Comparison of ENCODE assay signal across 9 mouse cellular contexts in the genomic region with DNA sequence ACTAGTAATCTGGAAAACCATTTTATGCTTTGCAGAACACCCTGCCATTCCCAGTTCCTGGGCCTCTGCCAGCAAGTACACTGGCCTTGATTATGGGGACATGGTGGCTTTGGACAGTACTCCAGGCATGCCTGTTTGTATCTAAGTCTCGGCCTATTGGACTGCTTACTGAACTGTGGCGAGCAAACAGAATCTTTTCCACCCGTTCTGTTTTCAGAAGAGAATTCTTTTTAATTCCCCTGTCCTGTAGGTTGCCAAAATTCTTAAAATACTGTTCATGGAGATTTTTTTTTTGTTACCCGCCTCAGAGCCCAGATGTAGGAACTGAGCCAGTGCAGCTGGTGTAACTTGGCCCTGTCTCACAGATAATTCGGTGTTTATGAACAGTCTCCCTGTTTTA.
DNase-seq lines count a peak whose midpoint lies in the region; ATAC-seq lines count a peak whose summit lies in the region.
"Had no signal": no experiment of that assay in that cellular context is flagged by ENCODE, and none has a peak within 500 bp of the region (broad histone marks: within the 10 kb centered on the region; RNA-seq: fewer than 3 reads in every experiment).

No protein-coding gene starts in this region.

- H3K4me1 ChIP-seq in kidney, embryonic 14.5 days (ENCODE audit: control insufficient read depth, insufficient read depth, low read length), result no peaks in the 10 kb centered on the region

- ATAC-seq in kidney, embryonic 14.5 days (ENCODE audit: low FRiP score, low TSS enrichment), result no peak; the same call in 1 of the 2 replicates

- H3K9me3 ChIP-seq in kidney, embryonic 14.5 days (ENCODE audit: control insufficient read depth, low read length), result no peaks in the 10 kb centered on the region

- no peak overlapping the region for H3K9ac ChIP-seq in kidney, embryonic 14.5 days (ENCODE audit: low read depth, low read length)

- no peak overlapping the region; the same call in 1 of the 2 replicates for H3K27ac ChIP-seq in kidney, embryonic 14.5 days (ENCODE audit: low read depth, low read length)

- H3K4me2 ChIP-seq in kidney, embryonic 14.5 days (replicated peaks; ENCODE audit: low read depth, low read length), result no peak overlapping the region

- WGBS in kidney, embryonic 14.5 days, result 53% methylated on average over 5 of the region's 5 CpGs

- H3K4me3 ChIP-seq in kidney, embryonic 14.5 days (ENCODE audit: low read length), result no peak overlapping the region
- H3K4me3 ChIP-seq: myocyte had no signal

- no peaks in the 10 kb centered on the region for H3K27me3 ChIP-seq in kidney, embryonic 14.5 days (ENCODE audit: control insufficient read depth, insufficient read depth, low read length)

- no peaks in the 10 kb centered on the region for H3K36me3 ChIP-seq in kidney, embryonic 14.5 days (ENCODE audit: control insufficient read depth, insufficient read depth, low read length)

- DNase-seq in kidney, adult 11 months, result peak; percentile 12
- peak; percentile 55 for DNase-seq in cerebellum, adult 8-10 months
- peak; percentile 74 for DNase-seq in heart, adult 8-10 months (ENCODE audit: low spot score)
- peak; percentile 43 for DNase-seq in layer of hippocampus, adult 9-10 months (ENCODE audit: low spot score)
- DNase-seq in lung, postnatal 4 days, result peak; percentile 37 to 62
- no peak for DNase-seq in spleen, adult 12 weeks (ENCODE audit: low spot score)
- DNase-seq in c-Kit-positive CD71-positive TER-119-positive erythroid progenitor cells, embryonic 14.5 days (ENCODE audit: low spot score), result no peak

Comparison
In these comparisons a context has a peak if more than half of its experiments do, and no peak if none do; other contexts are left out.
1. DNase-seq: peak in kidney, adult 11 months (single experiment), cerebellum, adult 8-10 months (single experiment), heart, adult 8-10 months (single experiment), layer of hippocampus, adult 9-10 months (single experiment) and lung, postnatal 4 days (2 of 2); none in spleen, adult 12 weeks (single experiment) and c-Kit-positive CD71-positive TER-119-positive erythroid progenitor cells, embryonic 14.5 days (single experiment).